Mouse (Mus musculus) heart, postnatal 14 days (tissue): ENCODE measurements at regions not wholly inside any gene's neighbourhood (a gene's known extent, or its start where the extent isn't known, plus 50 kb on each side); places are given as distances from the start of the nearest gene placed in this dataset.

Experiments used
- DNase-seq, 2 experiments: peaks; one replicate each; pipeline ENCODE4 v3.0.0; 2021 to 2022
- intact Hi-C: fragments of 180-260 bp; cut with DNase I; formaldehyde crosslinking; loops from one replicate; pipeline ENCODE4 v1.15.1; 2025

GRCm38 (mm10) chr13:52070731-52071663 is 224.5 kb downstream of the Gadd45g start:
- no peak for DNase-seq
- intact Hi-C loops = no loop called here

- no peak for DNase-seq
- intact Hi-C loops = loop anchor here (2.0 to 5.0 kb wide), 2 partner anchors 100 to 231 kb away; partner anchors contain the start of gene Gadd45g
These were observed 231.1 kb downstream of the Gadd45g start for GRCm38 (mm10) chr13:52077616-52078015.

- intact Hi-C loops = loop anchor here (2.0 to 5.0 kb wide), 2 partner anchors 101 to 232 kb away; partner anchors contain the start of gene Gadd45g
These were observed 232.1 kb downstream of the Gadd45g start for GRCm38 (mm10) chr13:52078561-52078960.

GRCm38 (mm10) chr13:52079678-52080246 is 233.3 kb downstream of the Gadd45g start:
- intact Hi-C loops = loop anchor here (2.0 to 5.0 kb wide), 2 partner anchors 102 to 233 kb away; partner anchors contain the start of gene Gadd45g

More at GRCm38 (mm10) chr13:52078561-52078960, 232.1 kb downstream of the Gadd45g start:
- no peak for DNase-seq

GRCm38 (mm10) chr13:52083601-52084455 is 237.3 kb downstream of the Gadd45g start:
- DNase-seq = no peak
- intact Hi-C loops = no loop called here

More at GRCm38 (mm10) chr13:52079678-52080246, 233.3 kb downstream of the Gadd45g start:
- DNase-seq = peak; percentile 44 to 62

- intact Hi-C loops = no loop called here
- DNase-seq = no peak
These were observed 238.6 kb downstream of the Gadd45g start for GRCm38 (mm10) chr13:52085110-52085509.

- intact Hi-C loops = no loop called here
- DNase-seq = no peak
These were observed 241.8 kb downstream of the Gadd45g start for GRCm38 (mm10) chr13:52088319-52088718.

- intact Hi-C loops = no loop called here
- DNase-seq = no peak
These were observed 243.9 kb downstream of the Gadd45g start for GRCm38 (mm10) chr13:52090365-52090764.

GRCm38 (mm10) chr13:52094785-52095184 is 248.3 kb downstream of the Gadd45g start:
- intact Hi-C loops = no loop called here
- DNase-seq = no peak

- intact Hi-C loops = no loop called here
- no peak for DNase-seq
These were observed 250.0 kb downstream of the Gadd45g start for GRCm38 (mm10) chr13:52096506-52096905.

- intact Hi-C loops = no loop called here
- no peak for DNase-seq
These were observed 259.6 kb downstream of the Gadd45g start for GRCm38 (mm10) chr13:52105989-52106642.

GRCm38 (mm10) chr13:52108349-52108921 is 262.0 kb downstream of the Gadd45g start:
- DNase-seq = no peak
- intact Hi-C loops = no loop called here

- no peak for DNase-seq
- intact Hi-C loops = no loop called here
These were observed 262.7 kb downstream of the Gadd45g start for GRCm38 (mm10) chr13:52109039-52109759.

GRCm38 (mm10) chr13:52110750-52111149 is 264.3 kb downstream of the Gadd45g start:
- intact Hi-C loops = loop anchor here (10.0 kb wide), 1 partner anchor 266 kb away; the partner anchor contains the start of gene Gadd45g
- no peak for DNase-seq

GRCm38 (mm10) chr13:52113549-52113948 is 267.1 kb downstream of the Gadd45g start:
- DNase-seq = no peak
- intact Hi-C loops = loop anchor here (10.0 kb wide), 1 partner anchor 269 kb away; the partner anchor contains the start of gene Gadd45g

GRCm38 (mm10) chr13:52114431-52114830 is 268.0 kb downstream of the Gadd45g start:
- intact Hi-C loops = loop anchor here (10.0 kb wide), 1 partner anchor 270 kb away; the partner anchor contains the start of gene Gadd45g
- DNase-seq = no peak

GRCm38 (mm10) chr13:52114962-52115361 is 268.5 kb downstream of the Gadd45g start:
- no peak for DNase-seq
- intact Hi-C loops = loop anchor here (10.0 kb wide), 1 partner anchor 270 kb away; the partner anchor contains the start of gene Gadd45g

- DNase-seq = no peak
- intact Hi-C loops = loop anchor here (10.0 kb wide), 1 partner anchor 271 kb away; the partner anchor contains the start of gene Gadd45g
These were observed 269.8 kb downstream of the Gadd45g start for GRCm38 (mm10) chr13:52116241-52116640.
